Mouse (Mus musculus) bone marrow macrophage, adult 2 months (primary cell): ENCODE results near the gene Trmt44.

Source experiments
- CTCF ChIP-seq: IDR thresholded peaks from 2 replicates; pipeline ENCODE4 v1.5.1; 2012; ENCODE audit warnings: low read depth, mild to moderate bottlenecking, low read length, moderate library complexity
- POLR2A ChIP-seq: IDR thresholded peaks from 2 replicates; pipeline ENCODE4 v1.6.1; 2012; ENCODE audit warnings: mild to moderate bottlenecking, low read depth, low read length, borderline replicate concordance

GRCm38 (mm10) chr5:35536271-35536670, 38.6 kb downstream of the Trmt44 start:
- TF ChIP-seq CTCF (no peak), POLR2A (no peak)
